Mouse (Mus musculus) bone marrow macrophage, adult 2 months (primary cell): ENCODE data around the gene Zfand3.

Source experiments
- CTCF ChIP-seq: IDR thresholded peaks from 2 replicates; pipeline ENCODE4 v1.5.1; 2012; ENCODE audit warnings: low read depth, mild to moderate bottlenecking, low read length, moderate library complexity
- POLR2A ChIP-seq: IDR thresholded peaks from 2 replicates; pipeline ENCODE4 v1.6.1; 2012; ENCODE audit warnings: mild to moderate bottlenecking, low read depth, low read length, borderline replicate concordance

GRCm38 (mm10) chr17:30134955-30135735, 130.6 kb downstream of the Zfand3 start:
- TF ChIP-seq CTCF (no peak), POLR2A (no peak)
